Mouse (Mus musculus) stomach, embryonic 16.5 days (tissue): ENCODE data around the gene Trappc12. TPM values are rescaled to one million over a fixed set of nuclear protein-coding genes. Genes with fewer than 3 reads are reported as not detected.
"Not testable (repeated sequence)": the region's sequence is repeated elsewhere in the genome, so short reads cannot be mapped to it uniquely, and the experiment has no call there.

ENCODE experiments used
- ATAC-seq: fragments of 200-750 bp; cut with Nextera tagmentation; 2 replicates; pipeline ENCODE4 v1.8.0; 2017; ENCODE audit warnings: moderate number of reproducible peaks, moderate TSS enrichment; ENCODE audit not compliant: insufficient read depth, low FRiP score
- H3K27ac ChIP-seq: fragments of 300-500 bp; sonication (generic); 2 replicates; pipeline ENCODE4 v1.5.1; 2014; ENCODE audit warnings: low read length
- H3K27me3 ChIP-seq: fragments of 300-500 bp; sonication (generic); 2 replicates; pipeline ENCODE4 v1.6.1; 2014; ENCODE audit warnings: low read length, control low read depth, mixed read lengths; ENCODE audit not compliant: control insufficient read depth, insufficient read depth
- H3K36me3 ChIP-seq: fragments of 300-500 bp; sonication (generic); 2 replicates; pipeline ENCODE4 v1.6.1; 2014; ENCODE audit warnings: low read length; ENCODE audit not compliant: control insufficient read depth, insufficient read depth
- H3K4me1 ChIP-seq: fragments of 300-500 bp; sonication (generic); 2 replicates; pipeline ENCODE4 v1.6.1; 2014; ENCODE audit warnings: low read length, control low read depth, mixed read lengths; ENCODE audit not compliant: control insufficient read depth, insufficient read depth
- H3K4me2 ChIP-seq: fragments of 300-500 bp; sonication (generic); 2 replicates; pipeline ENCODE4 v1.6.1; 2014; ENCODE audit warnings: low read depth, low read length, mixed read lengths
- H3K4me3 ChIP-seq: fragments of 300-500 bp; sonication (generic); replicated peaks from 2 replicates; pipeline ENCODE4 v1.5.1; 2014; ENCODE audit warnings: mild to moderate bottlenecking, low read length
- H3K9ac ChIP-seq: fragments of 300-500 bp; sonication (generic); 2 replicates; pipeline ENCODE4 v1.6.1; 2014; ENCODE audit warnings: low read length
- H3K9me3 ChIP-seq: fragments of 300-500 bp; sonication (generic); replicated peaks from 2 replicates; pipeline ENCODE4 v1.6.1; 2016; ENCODE audit warnings: low read length, control low read depth; ENCODE audit not compliant: control insufficient read depth
- WGBS: fragments of 180-500 bp; shearing (Covaris S2); extraction: QIAGEN DNeasy Blood & Tissue Kit; methylation state at CpG from one replicate; pipeline ENCODE4 v1.1.7; 2014; 5-methylcytosine and 5-hydroxymethylcytosine counted together
- polyA plus RNA-seq: library from polyadenylated mRNA; unstranded; fragments of >200 nt; fragmentation: Nextera tagmentation; extraction: Ambion mirVana; gene quantifications from 2 replicates; pipeline ENCODE4 v1.2.1, GENCODE M21; 2015

The Trappc12 gene
- polyA plus RNA-seq, 1 experiment from 2014 or later: 36.6 TPM

DNA sequence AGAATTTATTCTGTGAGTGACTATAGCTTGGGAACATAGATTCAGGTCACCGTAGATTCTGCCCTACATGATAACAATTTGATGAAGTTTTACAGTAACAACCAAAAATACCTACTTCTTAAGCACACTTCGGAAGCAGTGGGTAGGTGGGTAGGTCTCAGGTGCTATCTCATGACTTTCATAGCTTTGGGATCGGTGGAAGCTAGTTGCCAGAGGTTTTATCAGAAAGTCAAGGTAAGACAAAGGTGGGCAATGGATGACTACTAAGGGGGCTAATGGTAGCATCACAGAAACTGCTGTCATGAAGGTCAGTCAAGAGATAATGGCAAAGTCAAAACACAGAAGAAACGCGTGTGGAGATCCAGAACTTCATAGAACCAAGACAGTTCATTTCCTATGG is 604 bp upstream of the Trappc12 start:
- no peak for ATAC-seq
- no peak overlapping the region; the same call in 1 of the 2 replicates for H3K27ac ChIP-seq
- peaks cover 4% of the 10 kb centered on the region; the same call in 1 of the 2 replicates for H3K4me1 ChIP-seq
- 96% methylated on average over 5 of the region's 5 CpGs for WGBS
- H3K36me3 ChIP-seq: 0 out of 2 replicates have a peak, but pooled peaks cover 9% of the 10 kb centered on the region
- 0 out of 2 replicates have a peak overlapping the region, but pooled peaks have one; percentile 64 for H3K4me3 ChIP-seq
- no peaks in the 10 kb centered on the region for H3K27me3 ChIP-seq
- H3K4me2 ChIP-seq: peak overlapping the region; percentile 93
- H3K9ac ChIP-seq: no peak overlapping the region
- no peaks in the 10 kb centered on the region for H3K9me3 ChIP-seq

- no peak overlapping the region for H3K4me3 ChIP-seq
- no peak overlapping the region for H3K4me2 ChIP-seq
- H3K27ac ChIP-seq: no peak overlapping the region
- no peak for ATAC-seq
- no peaks in the 10 kb centered on the region for H3K27me3 ChIP-seq
- no peaks in the 10 kb centered on the region for H3K9me3 ChIP-seq
- 83% methylated on average over 3 of the region's 3 CpGs for WGBS
- H3K4me1 ChIP-seq: no peaks in the 10 kb centered on the region; the same call in 1 of the 2 replicates
- no peak overlapping the region for H3K9ac ChIP-seq
- peaks cover 9% of the 10 kb centered on the region; the same call in 1 of the 2 replicates for H3K36me3 ChIP-seq
Observed at GRCm38 (mm10) chr12:28743328-28743727, 6.9 kb downstream of the Trappc12 start.

- H3K4me3 ChIP-seq: no peak overlapping the region
- H3K4me2 ChIP-seq: no peak overlapping the region
- H3K9ac ChIP-seq: no peak overlapping the region
- H3K36me3 ChIP-seq: peaks cover 14% of the 10 kb centered on the region; the same call in 1 of the 2 replicates
- WGBS: 89% methylated on average over 3 of the region's 3 CpGs
- H3K9me3 ChIP-seq: no peaks in the 10 kb centered on the region
- H3K27me3 ChIP-seq: no peaks in the 10 kb centered on the region
- no peak overlapping the region for H3K27ac ChIP-seq
- ATAC-seq: no peak
- no peaks in the 10 kb centered on the region for H3K4me1 ChIP-seq
Observed at GRCm38 (mm10) chr12:28735293-28735692, 15.0 kb downstream of the Trappc12 start.

- H3K27me3 ChIP-seq: no peaks in the 10 kb centered on the region
- H3K27ac ChIP-seq: no peak overlapping the region
- peaks cover 14% of the 10 kb centered on the region; the same call in 1 of the 2 replicates for H3K36me3 ChIP-seq
- no peak overlapping the region for H3K4me3 ChIP-seq
- H3K9me3 ChIP-seq: no peaks in the 10 kb centered on the region
- no peak overlapping the region for H3K9ac ChIP-seq
- WGBS: 97% methylated on average over 1 of the region's 1 CpGs
- no peaks in the 10 kb centered on the region for H3K4me1 ChIP-seq
- no peak overlapping the region for H3K4me2 ChIP-seq
- no peak for ATAC-seq
Observed at GRCm38 (mm10) chr12:28734271-28734670, 16.0 kb downstream of the Trappc12 start.

- not testable (repeated sequence) for H3K27me3 ChIP-seq, H3K9ac ChIP-seq, H3K27ac ChIP-seq, H3K4me2 ChIP-seq, H3K9me3 ChIP-seq, H3K4me3 ChIP-seq, H3K4me1 ChIP-seq, ATAC-seq
- peaks cover 14% of the 10 kb centered on the region; the same call in 1 of the 2 replicates for H3K36me3 ChIP-seq
- WGBS: 91% methylated on average over 6 of the region's 6 CpGs
Observed at GRCm38 (mm10) chr12:28733520-28734245, 16.6 kb downstream of the Trappc12 start.

- no peak for ATAC-seq
- WGBS: 86% methylated on average over 8 of the region's 8 CpGs
- Histone ChIP-seq H3K4me2 (no peak overlapping the region), H3K4me1 (no peaks in the 10 kb centered on the region), H3K4me3 (no peak overlapping the region), H3K9me3 (no peaks in the 10 kb centered on the region), H3K9ac (no peak overlapping the region), H3K36me3 (peaks cover 14% of the 10 kb centered on the region; the same call in 1 of the 2 replicates), H3K27ac (no peak overlapping the region), H3K27me3 (no peaks in the 10 kb centered on the region)
Observed at GRCm38 (mm10) chr12:28732631-28733030, 17.6 kb downstream of the Trappc12 start.

- Histone ChIP-seq H3K4me2 (no peak overlapping the region), H3K36me3 (0 out of 2 replicates have a peak, but pooled peaks cover 4% of the 10 kb centered on the region), H3K4me1 (no peaks in the 10 kb centered on the region), H3K9ac (no peak overlapping the region), H3K9me3 (no peaks in the 10 kb centered on the region), H3K27me3 (no peaks in the 10 kb centered on the region), H3K4me3 (no peak overlapping the region), H3K27ac (no peak overlapping the region)
- 72% methylated on average over 5 of the region's 5 CpGs for WGBS
- no peak for ATAC-seq
Observed at GRCm38 (mm10) chr12:28727061-28727460, 23.2 kb downstream of the Trappc12 start.

DNA sequence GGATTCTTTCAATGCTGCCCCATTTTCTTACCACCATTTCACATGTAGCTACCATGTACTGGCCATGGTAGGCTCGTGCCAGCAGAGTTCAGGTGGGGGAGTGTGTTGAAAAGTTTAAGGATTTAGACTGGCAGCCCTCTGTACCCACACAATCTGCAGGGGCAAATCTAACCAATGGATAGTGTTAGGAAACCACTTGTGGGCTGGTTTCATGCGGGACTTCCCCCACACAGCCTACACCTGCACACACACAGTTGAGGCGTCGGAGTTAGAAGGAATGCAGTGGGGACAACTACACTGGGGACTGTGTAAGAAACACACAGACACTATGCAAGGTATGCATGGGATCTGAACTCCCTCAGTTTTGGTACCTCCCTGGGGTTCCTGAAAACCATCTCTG is 24.1 kb downstream of the Trappc12 start:
- 93% methylated on average over 4 of the region's 4 CpGs for WGBS
- ATAC-seq: no peak
- H3K27ac ChIP-seq: no peak overlapping the region
- no peaks in the 10 kb centered on the region for H3K27me3 ChIP-seq
- H3K9me3 ChIP-seq: no peaks in the 10 kb centered on the region
- H3K4me1 ChIP-seq: no peaks in the 10 kb centered on the region
- no peak overlapping the region for H3K9ac ChIP-seq
- 0 out of 2 replicates have a peak, but pooled peaks cover 4% of the 10 kb centered on the region for H3K36me3 ChIP-seq
- H3K4me3 ChIP-seq: no peak overlapping the region
- no peak overlapping the region for H3K4me2 ChIP-seq

- no peaks in the 10 kb centered on the region for H3K27me3 ChIP-seq
- no peak overlapping the region for H3K27ac ChIP-seq
- no peaks in the 10 kb centered on the region for H3K9me3 ChIP-seq
- ATAC-seq: no peak
- peaks cover 16% of the 10 kb centered on the region; the same call in 1 of the 2 replicates for H3K36me3 ChIP-seq
- H3K4me3 ChIP-seq: no peak overlapping the region
- H3K4me1 ChIP-seq: no peaks in the 10 kb centered on the region
- WGBS: 80% methylated on average over 3 of the region's 3 CpGs
- no peak overlapping the region for H3K9ac ChIP-seq
- H3K4me2 ChIP-seq: no peak overlapping the region
Observed at GRCm38 (mm10) chr12:28724366-28724765, 25.9 kb downstream of the Trappc12 start.
